Comparison of ENCODE assay signal across 27 mouse cellular contexts in genomic region chr19:57627251-57627650, GRCm38 (mm10). TPM values are rescaled to one million over a fixed set of nuclear protein-coding genes. Genes with fewer than 3 reads are reported as not detected.
A peak's percentile ranks its signal among the peaks of the same experiment; 100 is the strongest.
DNase-seq lines count a peak whose midpoint lies in the region; ATAC-seq and TF ChIP-seq lines count a peak whose summit lies in the region.
"Had no signal": no experiment of that assay in that cellular context is flagged by ENCODE, and none has a peak within 500 bp of the region (broad histone marks: within the 10 kb centered on the region; RNA-seq: fewer than 3 reads in every experiment).

No protein-coding gene starts in this region.

- TF ChIP-seq CTCF in intestine, postnatal 0 days (IDR thresholded peaks at IDR 0.05; ENCODE audit: low read depth) = no peak

- H3K4me1 ChIP-seq in intestine, postnatal 0 days (replicated peaks; ENCODE audit: control insufficient read depth, insufficient read depth, low read length) = no peaks in the 10 kb centered on the region
- no peaks in the 10 kb centered on the region for H3K4me1 ChIP-seq in intestine, embryonic 16.5 days (ENCODE audit: control insufficient read depth, insufficient read depth, low read length)
- no peaks in the 10 kb centered on the region for H3K4me1 ChIP-seq in stomach, embryonic 16.5 days (ENCODE audit: control insufficient read depth, insufficient read depth, low read length)
- H3K4me1 ChIP-seq: forebrain, embryonic 10.5 days; heart, embryonic 12.5 days; heart, embryonic 15.5 days; hindbrain, embryonic 10.5 days had no signal

- no peaks in the 10 kb centered on the region for H3K27me3 ChIP-seq in intestine, postnatal 0 days (replicated peaks; ENCODE audit: control insufficient read depth, insufficient read depth, low read length)
- no peaks in the 10 kb centered on the region for H3K27me3 ChIP-seq in intestine, embryonic 16.5 days (replicated peaks; ENCODE audit: control insufficient read depth, insufficient read depth, low read length)
- H3K27me3 ChIP-seq in stomach, embryonic 16.5 days (ENCODE audit: control insufficient read depth, insufficient read depth, low read length) = no peaks in the 10 kb centered on the region
- H3K27me3 ChIP-seq: forebrain, embryonic 13.5 days; heart, embryonic 12.5 days; heart, embryonic 15.5 days; hindbrain, embryonic 13.5 days had no signal

- 67% methylated on average over 8 of the region's 8 CpGs for WGBS in intestine, postnatal 0 days
- WGBS in intestine, embryonic 16.5 days = 89% methylated on average over 8 of the region's 8 CpGs
- WGBS in stomach, embryonic 16.5 days = 79% methylated on average over 8 of the region's 8 CpGs

- peak; percentile 30 for DNase-seq in lung, postnatal 36 days
- DNase-seq in lung, postnatal 10 days = no peak
- DNase-seq in spleen, adult 18-20 months = no peak
- DNase-seq in embryo, embryonic 10.5 days (ENCODE audit: low spot score) = no peak
- DNase-seq: adrenal gland, adult 2 months; adrenal gland, postnatal 14 days; B cell, adult 2 months; cerebellum, adult 11 months; cerebellum, adult 2 months; cerebellum, postnatal 10 days; cerebellum, postnatal 36 days; gastrocnemius, adult 2 months; gastrocnemius, postnatal 14 days; heart, adult 11 months; heart, postnatal 10 days; heart, postnatal 36 days had no signal

- H3K9me3 ChIP-seq in intestine, postnatal 0 days (ENCODE audit: control insufficient read depth) = no peaks in the 10 kb centered on the region
- no peaks in the 10 kb centered on the region; the same call in 1 of the 2 replicates for H3K9me3 ChIP-seq in intestine, embryonic 16.5 days (ENCODE audit: control insufficient read depth, low read length)
- H3K9me3 ChIP-seq in stomach, embryonic 16.5 days (replicated peaks; ENCODE audit: control insufficient read depth, low read length) = no peaks in the 10 kb centered on the region
- H3K9me3 ChIP-seq: forebrain, embryonic 13.5 days; heart, embryonic 12.5 days; heart, embryonic 15.5 days; hindbrain, embryonic 10.5 days; hindbrain, embryonic 13.5 days had no signal

- no peak overlapping the region; the same call in 1 of the 2 replicates for H3K4me2 ChIP-seq in intestine, postnatal 0 days (replicated peaks; ENCODE audit: low read depth)
- H3K4me2 ChIP-seq in intestine, embryonic 16.5 days (ENCODE audit: low read depth, low read length) = no peak overlapping the region
- no peak overlapping the region for H3K4me2 ChIP-seq in stomach, embryonic 16.5 days (ENCODE audit: low read depth, low read length)
- H3K4me2 ChIP-seq: forebrain, embryonic 13.5 days; heart, embryonic 12.5 days; heart, embryonic 15.5 days; hindbrain, embryonic 13.5 days had no signal

- H3K4me3 ChIP-seq in intestine, postnatal 0 days (ENCODE audit: low read depth, low read length) = no peak overlapping the region
- no peak overlapping the region for H3K4me3 ChIP-seq in intestine, embryonic 16.5 days (ENCODE audit: low read length)
- no peak overlapping the region for H3K4me3 ChIP-seq in stomach, embryonic 16.5 days (replicated peaks; ENCODE audit: low read length)
- H3K4me3 ChIP-seq: forebrain, embryonic 10.5 days; forebrain, embryonic 13.5 days; gastrocnemius, adult 2 months; heart, embryonic 12.5 days; heart, embryonic 15.5 days; hindbrain, embryonic 10.5 days; hindbrain, embryonic 13.5 days had no signal

- H3K27ac ChIP-seq in intestine, postnatal 0 days (ENCODE audit: low read depth, low read length) = no peak overlapping the region
- H3K27ac ChIP-seq in intestine, embryonic 16.5 days (ENCODE audit: low read length) = no peak overlapping the region
- no peak overlapping the region for H3K27ac ChIP-seq in stomach, embryonic 16.5 days (ENCODE audit: low read length)
- H3K27ac ChIP-seq: forebrain, embryonic 10.5 days; forebrain, embryonic 13.5 days; gastrocnemius, adult 2 months; heart, embryonic 15.5 days; hindbrain, embryonic 10.5 days; hindbrain, embryonic 13.5 days had no signal

- no peak overlapping the region for H3K9ac ChIP-seq in intestine, postnatal 0 days (ENCODE audit: low read depth, low read length)
- H3K9ac ChIP-seq in intestine, embryonic 16.5 days (ENCODE audit: low read depth, low read length) = no peak overlapping the region
- no peak overlapping the region for H3K9ac ChIP-seq in stomach, embryonic 16.5 days (ENCODE audit: low read length)
- H3K9ac ChIP-seq: forebrain, embryonic 13.5 days; heart, embryonic 12.5 days; heart, embryonic 15.5 days; hindbrain, embryonic 13.5 days had no signal

- H3K36me3 ChIP-seq in intestine, postnatal 0 days (ENCODE audit: control insufficient read depth, insufficient read depth) = no peaks in the 10 kb centered on the region; the same call in 1 of the 2 replicates
- H3K36me3 ChIP-seq in intestine, embryonic 16.5 days (ENCODE audit: control insufficient read depth, insufficient read depth, low read length) = no peaks in the 10 kb centered on the region
- no peaks in the 10 kb centered on the region for H3K36me3 ChIP-seq in stomach, embryonic 16.5 days (ENCODE audit: control insufficient read depth, insufficient read depth, low read length)
- H3K36me3 ChIP-seq: heart, embryonic 15.5 days had no signal

- ATAC-seq in intestine, postnatal 0 days = peak; percentile 81
- ATAC-seq in intestine, embryonic 16.5 days = no peak
- peak; percentile 68; the same call in 1 of the 2 replicates for ATAC-seq in stomach, embryonic 16.5 days (ENCODE audit: insufficient read depth, low FRiP score)
- ATAC-seq: forebrain, embryonic 13.5 days; forebrain, embryonic 16.5 days; hindbrain, embryonic 16.5 days had no signal

RNA-seq across cellular contexts. Expression of gene Atrnl1, which starts 16.4 kb away (rescaled TPM):
- polyA plus RNA-seq in intestine, postnatal 0 days (2015; fragmentation: Nextera tagmentation; extraction: Ambion mirVana) = 2.5 and 2.6 TPM in 2 replicates
- polyA plus RNA-seq in intestine, embryonic 16.5 days (2015; fragmentation: Nextera tagmentation; extraction: Ambion mirVana) = 2.8 and 3.3 TPM in 2 replicates
- polyA plus RNA-seq in stomach, embryonic 16.5 days (2015; fragmentation: Nextera tagmentation; extraction: Ambion mirVana) = 5.5 and 5.7 TPM in 2 replicates
